Mouse (Mus musculus) retina, postnatal 1 day (tissue): ENCODE data around the gene Dcpp1.

Experiments used
- DNase-seq: peaks from one replicate; pipeline ENCODE4 v3.0.0-alpha.2; 2012

The Dcpp1 gene

DNA sequence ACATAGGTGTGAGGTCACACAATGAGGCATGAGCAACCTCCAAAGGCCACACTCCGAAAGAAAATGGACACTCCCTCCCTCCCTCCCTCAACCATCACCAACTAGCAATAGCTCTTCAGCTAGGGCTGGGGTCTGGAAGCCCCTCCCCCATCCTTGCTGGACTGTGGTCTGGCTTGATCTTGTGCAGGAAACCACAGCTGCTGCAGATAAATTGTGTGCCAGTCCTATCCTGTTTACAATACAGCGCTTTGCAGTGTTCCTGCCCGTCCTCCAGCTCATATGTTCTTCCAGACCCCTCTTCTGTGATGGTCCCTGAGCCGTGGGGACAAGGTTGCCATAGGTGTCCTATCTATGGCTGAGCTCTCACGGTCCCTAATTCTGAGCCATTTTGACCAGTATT, 50.5 kb downstream of the Dcpp1 start:
- DNase-seq = no peak
